Mouse (Mus musculus): ENCODE measurements around the gene Morc1. TPM values are rescaled to one million over a fixed set of nuclear protein-coding genes. Genes with fewer than 3 reads are reported as not detected.

Morc1 gene
- polyA plus RNA-seq, 1 experiment from 2014 or later = not detected

- Histone ChIP-seq H3K4me2 (replicated peaks) (no peak overlapping the region), H3K9me3 (no peaks in the 10 kb centered on the region), H3K27ac (no peak overlapping the region), H3K27me3 (no peaks in the 10 kb centered on the region), H3K4me1 (no peaks in the 10 kb centered on the region), H3K36me3 (no peaks in the 10 kb centered on the region), H3K9ac (no peak overlapping the region), H3K4me3 (no peak overlapping the region)
- ATAC-seq (ENCODE audit: low FRiP score, low read depth) = no peak
- WGBS = 79% methylated on average over 5 of the region's 5 CpGs
These were observed 85.9 kb downstream of the Morc1 start for GRCm38 (mm10) chr16:48516776-48517499.

GRCm38 (mm10) chr16:48519569-48519968, 88.5 kb downstream of the Morc1 start:
- no peak overlapping the region for H3K27ac ChIP-seq
- H3K9ac ChIP-seq = no peak overlapping the region
- no peaks in the 10 kb centered on the region for H3K4me1 ChIP-seq
- no peaks in the 10 kb centered on the region for H3K9me3 ChIP-seq
- H3K4me2 ChIP-seq (replicated peaks) = no peak overlapping the region
- H3K4me3 ChIP-seq = no peak overlapping the region
- no peak for ATAC-seq (ENCODE audit: low FRiP score, low read depth)
- no peaks in the 10 kb centered on the region for H3K27me3 ChIP-seq
- no peaks in the 10 kb centered on the region for H3K36me3 ChIP-seq

- no peak for ATAC-seq (ENCODE audit: low FRiP score, low read depth)
- Histone ChIP-seq H3K27ac (no peak overlapping the region), H3K4me3 (no peak overlapping the region), H3K9me3 (no peaks in the 10 kb centered on the region), H3K4me1 (no peaks in the 10 kb centered on the region), H3K4me2 (replicated peaks) (no peak overlapping the region), H3K9ac (no peak overlapping the region), H3K36me3 (no peaks in the 10 kb centered on the region), H3K27me3 (no peaks in the 10 kb centered on the region)
- WGBS = 83% methylated on average over 5 of the region's 5 CpGs
These were observed 106.1 kb downstream of the Morc1 start for GRCm38 (mm10) chr16:48537108-48537507.

- Histone ChIP-seq H3K27me3 (no peaks in the 10 kb centered on the region), H3K4me1 (no peaks in the 10 kb centered on the region), H3K27ac (no peak overlapping the region), H3K9me3 (no peaks in the 10 kb centered on the region; the same call in 1 of the 2 replicates), H3K4me2 (replicated peaks) (no peak overlapping the region), H3K36me3 (no peaks in the 10 kb centered on the region), H3K4me3 (no peak overlapping the region), H3K9ac (no peak overlapping the region)
- no peak for ATAC-seq (ENCODE audit: low FRiP score, low read depth)
- WGBS = 50% methylated on average over 11 of the region's 11 CpGs
These were observed 131.4 kb downstream of the Morc1 start for GRCm38 (mm10) chr16:48562290-48563080.

GRCm38 (mm10) chr16:48570354-48570753, 139.3 kb downstream of the Morc1 start:
- peak; percentile 59; the same call in 1 of the 2 replicates for ATAC-seq (ENCODE audit: low FRiP score, low read depth)
- H3K27ac ChIP-seq = no peak overlapping the region
- 0 out of 2 replicates have a peak, but pooled peaks cover 3% of the 10 kb centered on the region for H3K9me3 ChIP-seq
- H3K4me3 ChIP-seq = no peak overlapping the region
- 15% methylated on average over 9 of the region's 9 CpGs for WGBS
- H3K9ac ChIP-seq = no peak overlapping the region
- H3K36me3 ChIP-seq = no peaks in the 10 kb centered on the region
- H3K4me2 ChIP-seq (replicated peaks) = no peak overlapping the region
- no peaks in the 10 kb centered on the region for H3K4me1 ChIP-seq
- no peaks in the 10 kb centered on the region for H3K27me3 ChIP-seq

GRCm38 (mm10) chr16:48574072-48574471, 143.0 kb downstream of the Morc1 start:
- Histone ChIP-seq H3K36me3 (no peaks in the 10 kb centered on the region), H3K27me3 (no peaks in the 10 kb centered on the region), H3K9me3 (0 out of 2 replicates have a peak, but pooled peaks cover 2% of the 10 kb centered on the region), H3K4me1 (no peaks in the 10 kb centered on the region), H3K4me3 (no peak overlapping the region), H3K4me2 (replicated peaks) (no peak overlapping the region), H3K27ac (no peak overlapping the region), H3K9ac (no peak overlapping the region)
- no peak for ATAC-seq (ENCODE audit: low FRiP score, low read depth)
- 81% methylated on average over 5 of the region's 5 CpGs for WGBS

GRCm38 (mm10) chr16:48574499-48574898, 143.5 kb downstream of the Morc1 start:
- Histone ChIP-seq H3K4me1 (no peaks in the 10 kb centered on the region), H3K27me3 (no peaks in the 10 kb centered on the region), H3K4me3 (no peak overlapping the region), H3K27ac (no peak overlapping the region), H3K9ac (no peak overlapping the region), H3K4me2 (replicated peaks) (no peak overlapping the region), H3K36me3 (no peaks in the 10 kb centered on the region), H3K9me3 (no peaks in the 10 kb centered on the region)
- 75% methylated on average over 3 of the region's 3 CpGs for WGBS
- ATAC-seq (ENCODE audit: low FRiP score, low read depth) = no peak

- 71% methylated on average over 6 of the region's 6 CpGs for WGBS
- H3K9me3 ChIP-seq = no peaks in the 10 kb centered on the region
- H3K27me3 ChIP-seq = no peaks in the 10 kb centered on the region
- ATAC-seq (ENCODE audit: low FRiP score, low read depth) = no peak
- H3K9ac ChIP-seq = no peak overlapping the region
- no peaks in the 10 kb centered on the region for H3K36me3 ChIP-seq
- no peak overlapping the region for H3K4me2 ChIP-seq (replicated peaks)
- no peak overlapping the region for H3K4me3 ChIP-seq
- no peaks in the 10 kb centered on the region for H3K4me1 ChIP-seq
- no peak overlapping the region for H3K27ac ChIP-seq
These were observed 154.3 kb downstream of the Morc1 start for GRCm38 (mm10) chr16:48585369-48585768.

GRCm38 (mm10) chr16:48594457-48594856, 163.4 kb downstream of the Morc1 start:
- no peaks in the 10 kb centered on the region for H3K27me3 ChIP-seq
- H3K9ac ChIP-seq = no peak overlapping the region
- H3K9me3 ChIP-seq = no peaks in the 10 kb centered on the region
- ATAC-seq (ENCODE audit: low FRiP score, low read depth) = no peak
- no peaks in the 10 kb centered on the region for H3K36me3 ChIP-seq
- no peak overlapping the region for H3K27ac ChIP-seq
- WGBS = 86% methylated on average over 5 of the region's 5 CpGs
- no peaks in the 10 kb centered on the region for H3K4me1 ChIP-seq
- no peak overlapping the region for H3K4me2 ChIP-seq (replicated peaks)
- H3K4me3 ChIP-seq = no peak overlapping the region

GRCm38 (mm10) chr16:48595216-48595615, 164.2 kb downstream of the Morc1 start:
- 65% methylated on average over 1 of the region's 1 CpGs for WGBS
- no peak for ATAC-seq (ENCODE audit: low FRiP score, low read depth)
- no peaks in the 10 kb centered on the region for H3K4me1 ChIP-seq

GRCm38 (mm10) chr16:48603735-48604211, 172.7 kb downstream of the Morc1 start:
- Histone ChIP-seq H3K36me3 (no peaks in the 10 kb centered on the region), H3K4me1 (no peaks in the 10 kb centered on the region), H3K27ac (no peak overlapping the region), H3K27me3 (no peaks in the 10 kb centered on the region), H3K4me3 (no peak overlapping the region), H3K9ac (no peak overlapping the region), H3K4me2 (replicated peaks) (no peak overlapping the region), H3K9me3 (no peaks in the 10 kb centered on the region)
- 83% methylated on average over 2 of the region's 2 CpGs for WGBS
- no peak for ATAC-seq (ENCODE audit: low FRiP score, low read depth)

More at GRCm38 (mm10) chr16:48595216-48595615, 164.2 kb downstream of the Morc1 start:
- H3K27me3 ChIP-seq = no peaks in the 10 kb centered on the region
- no peak overlapping the region for H3K4me3 ChIP-seq
- H3K36me3 ChIP-seq = no peaks in the 10 kb centered on the region
- no peak overlapping the region for H3K4me2 ChIP-seq (replicated peaks)
- no peaks in the 10 kb centered on the region for H3K9me3 ChIP-seq
- no peak overlapping the region for H3K9ac ChIP-seq
- H3K27ac ChIP-seq = no peak overlapping the region

- 55% methylated on average over 4 of the region's 4 CpGs for WGBS
- no peak for ATAC-seq (ENCODE audit: low FRiP score, low read depth)
These were observed 175.5 kb downstream of the Morc1 start for GRCm38 (mm10) chr16:48606476-48607038.

More at GRCm38 (mm10) chr16:48606476-48607038, 175.5 kb downstream of the Morc1 start:
- H3K4me3 ChIP-seq = no peak overlapping the region
- H3K27me3 ChIP-seq = no peaks in the 10 kb centered on the region
- no peaks in the 10 kb centered on the region for H3K9me3 ChIP-seq
- no peak overlapping the region for H3K4me2 ChIP-seq (replicated peaks)
- no peak overlapping the region for H3K27ac ChIP-seq
- no peak overlapping the region for H3K9ac ChIP-seq
- no peaks in the 10 kb centered on the region for H3K36me3 ChIP-seq
- H3K4me1 ChIP-seq = no peaks in the 10 kb centered on the region

Measured in limb, embryonic 13.5 days (tissue).